Mouse (Mus musculus) liver, embryonic 14.5 days (tissue): ENCODE measurements around the gene Gsg1l2. TPM values are rescaled to one million over a fixed set of nuclear protein-coding genes. Genes with fewer than 3 reads are reported as not detected.
A peak's percentile ranks its signal among the peaks of the same experiment; 100 is the strongest.

Source experiments
- ATAC-seq: fragments of 200-750 bp; cut with Nextera tagmentation; 2 replicates; pipeline ENCODE4 v1.8.0; 2017; ENCODE audit warnings: moderate number of reproducible peaks, mild to moderate bottlenecking, moderate library complexity; ENCODE audit not compliant: insufficient read depth
- DNase-seq, 3 experiments: peaks; one replicate each; pipeline ENCODE4 v3.0.0-alpha.2; 2012 to 2013; ENCODE audit warnings: low read depth in 3 of 3, low spot score in 3 of 3
- H3K27ac ChIP-seq: fragments of 300-500 bp; sonication (generic); 2 replicates; pipeline ENCODE4 v1.5.1; 2014; ENCODE audit warnings: moderate library complexity, mild to moderate bottlenecking, control low read depth, inconsistent platforms
- H3K27me3 ChIP-seq: fragments of 300-500 bp; sonication (generic); 2 replicates; pipeline ENCODE4 v1.6.1; 2014; ENCODE audit warnings: mild to moderate bottlenecking, low read length, moderate library complexity; ENCODE audit not compliant: control insufficient read depth, insufficient read depth
- H3K36me3 ChIP-seq: fragments of 300-500 bp; sonication (generic); replicated peaks from 2 replicates; pipeline ENCODE4 v1.6.1; 2014; ENCODE audit warnings: low read depth; ENCODE audit not compliant: control insufficient read depth, insufficient read depth
- H3K4me1 ChIP-seq, 2 experiments: fragments of 200-500 bp in 1 of 2; fragments of 300-500 bp in 1 of 2; sonication (generic) in 1 of 2; replicated peaks; 2 replicates each; pipeline ENCODE4 v1.6.1; 2012 to 2014; ENCODE audit warnings: antibody characterized with exemption in 1 of 2, inconsistent platforms in 1 of 2, low read length in 1 of 2; ENCODE audit not compliant: control insufficient read depth in 2 of 2, insufficient read depth in 2 of 2
- H3K4me2 ChIP-seq: fragments of 300-500 bp; sonication (generic); 2 replicates; pipeline ENCODE4 v1.6.1; 2014; ENCODE audit warnings: low read depth, mild to moderate bottlenecking, control low read depth, moderate library complexity
- H3K4me3 ChIP-seq, 2 experiments: fragments of 200-500 bp in 1 of 2; fragments of 300-500 bp in 1 of 2; sonication (generic) in 1 of 2; 2 replicates each; pipeline ENCODE4 v1.5.1; 2012 to 2014; ENCODE audit warnings: low read depth in 2 of 2, low read length in 2 of 2, mild to moderate bottlenecking in 2 of 2, control low read depth in 1 of 2, inconsistent platforms in 1 of 2, moderate library complexity in 1 of 2; ENCODE audit not compliant: insufficient read depth in 1 of 2
- H3K9ac ChIP-seq: fragments of 300-500 bp; sonication (generic); replicated peaks from 2 replicates; pipeline ENCODE4 v1.6.1; 2014; ENCODE audit warnings: mild to moderate bottlenecking, control low read depth, moderate library complexity
- H3K9me3 ChIP-seq: fragments of 300-500 bp; sonication (generic); 2 replicates; pipeline ENCODE4 v1.6.1; 2016; ENCODE audit warnings: low read length, mixed read lengths; ENCODE audit not compliant: control insufficient read depth
- CTCF ChIP-seq: IDR thresholded peaks from 2 replicates; pipeline ENCODE4 v1.5.1; 2016; ENCODE audit warnings: antibody characterized with exemption, low read depth, control low read depth
- EP300 ChIP-seq: IDR thresholded peaks from 2 replicates; pipeline ENCODE4 v1.6.1; 2016; ENCODE audit warnings: antibody characterized with exemption, low read depth
- WGBS: fragments of 180-500 bp; shearing (Covaris S2); extraction: QIAGEN DNeasy Blood & Tissue Kit; methylation state at CpG from one replicate; pipeline ENCODE4 v1.1.7; 2014; ENCODE audit not compliant: insufficient replicate concordance; 5-methylcytosine and 5-hydroxymethylcytosine counted together
- polyA plus RNA-seq, 2 experiments: library from polyadenylated mRNA; depleted of rRNA in 1 of 2; stranded (reverse) in 1 of 2; unstranded in 1 of 2; fragments of >200 nt; fragmentation: Nextera tagmentation in 1 of 2; extraction: Ambion mirVana in 1 of 2; gene quantifications; 2 replicates each; pipeline versions ENCODE4 v1.2.1 to v1.2.3; 2012 to 2014

The Gsg1l2 gene
- polyA plus RNA-seq, 2 experiments, result not detected

DNA sequence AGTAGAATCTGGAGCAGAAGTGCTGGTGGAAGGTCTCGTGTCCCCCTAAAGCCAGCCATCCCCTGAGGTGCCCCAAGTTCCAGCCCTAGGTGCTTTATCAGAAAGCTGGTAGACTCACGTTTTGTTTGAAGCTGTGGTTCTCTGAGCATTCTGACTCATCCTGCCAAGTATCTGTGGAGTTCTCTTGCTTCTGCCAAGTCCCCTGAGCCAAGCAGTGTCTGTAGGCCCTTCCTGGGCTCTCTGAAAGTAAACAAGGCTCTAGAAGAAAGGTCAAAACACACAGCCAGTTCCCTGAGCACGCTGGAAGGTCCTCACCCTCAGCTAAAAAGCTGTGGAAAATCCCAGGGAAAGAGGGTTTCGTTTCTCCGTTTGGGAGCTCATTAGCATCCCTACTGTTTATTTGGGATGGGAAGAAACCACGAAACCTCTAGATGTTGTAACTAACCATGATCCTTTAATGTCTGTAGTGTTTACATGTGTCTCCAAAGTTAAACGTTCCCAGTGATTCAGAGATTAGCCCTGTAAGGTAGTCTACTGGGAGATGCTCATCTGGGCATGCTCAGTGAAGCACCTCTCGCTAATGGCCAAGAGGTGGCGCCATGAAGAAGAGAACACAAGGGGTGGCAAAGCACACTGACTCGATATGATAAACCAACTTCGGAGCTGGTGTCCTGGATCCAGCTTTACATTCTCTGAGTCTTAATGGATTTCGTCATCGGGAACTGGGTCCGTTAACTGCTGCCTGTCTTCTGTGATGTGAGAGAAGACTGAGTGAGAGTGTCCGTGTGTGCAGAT lies 16.8 kb upstream of the Gsg1l2 start:
- TF ChIP-seq EP300 (no peak), CTCF (peak; percentile 24)
- DNase-seq, result no peak
- H3K27me3 ChIP-seq, result no peaks in the 10 kb centered on the region
- ATAC-seq, result no peak
- no peak overlapping the region for H3K4me2 ChIP-seq
- H3K9me3 ChIP-seq, result no peaks in the 10 kb centered on the region
- no peak overlapping the region for H3K4me3 ChIP-seq
- H3K27ac ChIP-seq, result no peak overlapping the region
- H3K9ac ChIP-seq, result no peak overlapping the region
- WGBS, result 48% methylated on average over 15 of the region's 15 CpGs
- H3K4me1 ChIP-seq, result no peaks in the 10 kb centered on the region
- H3K36me3 ChIP-seq, result no peaks in the 10 kb centered on the region

DNA sequence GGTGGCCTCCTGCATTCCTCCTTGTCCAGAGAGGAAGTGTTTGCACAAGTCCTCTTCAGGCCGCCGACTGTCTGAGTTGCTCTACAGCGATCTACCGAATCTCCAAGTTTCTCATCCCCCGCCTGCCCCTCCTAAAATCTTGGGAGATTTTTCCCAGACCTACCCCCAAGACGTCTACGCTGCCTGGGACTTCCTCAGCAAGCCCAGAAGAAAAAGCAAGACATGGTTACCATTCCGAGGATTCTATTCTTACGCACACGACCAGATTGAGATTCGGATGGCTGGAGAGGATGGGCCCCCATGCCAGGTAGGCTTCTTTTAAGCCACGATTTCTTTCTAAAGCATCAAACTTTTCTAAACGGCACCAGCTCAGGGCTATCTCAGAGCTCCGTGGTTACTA lies 3.4 kb upstream of the Gsg1l2 start, which contains the start of gene Glp2r:
Gene Glp2r (minus strand): TSS at position 101 of the 400 bp plus-strand sequence.
- 60% methylated on average over 14 of the region's 14 CpGs for WGBS
- Histone ChIP-seq H3K27ac (no peak within 1 kb of the TSS), H3K4me2 (no peak within 1 kb of the TSS), H3K27me3 (no peaks in the 10 kb centered on the region), H3K9ac (no peak within 1 kb of the TSS), H3K4me1 (no peaks in the 10 kb centered on the region), H3K9me3 (no peaks in the 10 kb centered on the region), H3K36me3 (no peaks in the 10 kb centered on the region), H3K4me3 (no peak within 1 kb of the TSS)
- ATAC-seq, result no peak
- TF ChIP-seq CTCF, result no peak
- no peak for TF ChIP-seq EP300
- DNase-seq, result no peak

DNA sequence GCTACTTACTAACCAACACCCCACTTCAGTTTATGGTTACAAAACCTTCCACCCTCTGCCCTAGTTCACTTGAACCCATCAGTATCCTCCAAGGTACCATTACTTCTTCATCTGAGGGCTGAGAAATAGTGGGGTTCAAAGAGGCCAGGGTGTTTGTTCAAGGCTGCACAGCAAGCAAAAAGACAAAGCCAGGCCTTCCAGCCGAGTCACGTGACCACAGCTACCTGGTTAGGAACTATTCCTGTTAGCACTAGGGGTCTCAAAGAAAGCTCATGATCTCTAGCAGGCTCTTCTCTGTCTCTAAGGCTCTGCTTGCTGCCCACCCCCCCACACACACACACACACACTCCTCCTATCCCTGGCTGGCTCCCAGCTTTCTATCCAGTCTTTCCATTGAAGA lies 2.7 kb upstream of the Gsg1l2 start:
- Histone ChIP-seq H3K36me3 (no peaks in the 10 kb centered on the region), H3K4me2 (no peak overlapping the region), H3K27me3 (no peaks in the 10 kb centered on the region), H3K9me3 (no peaks in the 10 kb centered on the region), H3K4me3 (no peak overlapping the region), H3K4me1 (no peaks in the 10 kb centered on the region), H3K9ac (no peak overlapping the region), H3K27ac (no peak overlapping the region)
- ATAC-seq (no peak), DNase-seq (no peak)
- TF ChIP-seq CTCF, result no peak
- no peak for TF ChIP-seq EP300
- 41% methylated on average over 2 of the region's 2 CpGs for WGBS

DNA sequence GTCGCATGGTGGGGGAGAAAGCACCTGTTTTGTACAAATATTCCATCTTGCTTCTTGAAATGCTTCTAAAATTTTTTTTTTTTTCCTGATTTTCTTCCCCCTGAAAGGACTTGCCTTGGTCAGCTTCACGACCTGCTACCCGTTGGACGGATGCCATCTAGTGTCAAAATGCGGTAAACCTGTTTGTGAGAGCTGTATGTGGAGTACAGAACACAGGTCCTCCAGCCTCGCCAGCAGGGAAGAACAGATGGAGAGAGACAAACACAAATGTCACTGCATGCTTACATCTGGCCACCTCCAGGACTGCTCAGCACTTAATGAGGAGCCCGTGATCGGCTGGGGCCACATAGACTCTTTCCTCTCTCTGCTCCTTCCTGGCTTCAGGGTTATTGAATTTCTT lies 1.8 kb upstream of the Gsg1l2 start:
- DNase-seq (no peak), ATAC-seq (no peak)
- Histone ChIP-seq H3K4me2 (no peak overlapping the region), H3K27me3 (no peaks in the 10 kb centered on the region), H3K27ac (no peak overlapping the region), H3K4me3 (no peak overlapping the region), H3K9me3 (no peaks in the 10 kb centered on the region), H3K9ac (no peak overlapping the region), H3K4me1 (no peaks in the 10 kb centered on the region), H3K36me3 (no peaks in the 10 kb centered on the region)
- TF ChIP-seq EP300 (no peak), CTCF (peak; percentile 49)
- 21% methylated on average over 8 of the region's 8 CpGs for WGBS

DNA sequence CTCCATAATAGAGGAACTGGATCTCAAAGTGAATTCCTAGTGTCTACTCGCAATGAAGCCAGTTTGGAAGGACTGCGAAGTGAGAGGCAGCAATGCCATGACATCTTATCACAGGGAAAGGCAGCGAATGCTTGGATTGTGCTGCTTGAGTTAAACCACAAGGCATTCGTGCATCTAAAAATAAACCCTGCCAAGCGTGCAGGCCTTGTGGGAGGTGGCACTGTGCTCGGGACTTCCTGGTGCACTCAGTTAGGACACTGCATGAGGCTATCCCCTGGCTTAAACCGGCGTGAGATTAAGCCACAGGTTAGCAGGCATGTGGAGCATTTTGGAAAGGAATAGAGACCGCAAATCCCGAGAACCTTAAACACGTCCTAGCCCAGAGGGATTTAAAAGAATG lies 15.8 kb downstream of the Gsg1l2 start:
- WGBS, result 32% methylated on average over 11 of the region's 11 CpGs
- Histone ChIP-seq H3K27me3 (no peaks in the 10 kb centered on the region), H3K36me3 (no peaks in the 10 kb centered on the region), H3K4me1 (no peaks in the 10 kb centered on the region), H3K9ac (no peak overlapping the region), H3K27ac (no peak overlapping the region), H3K4me3 (no peak overlapping the region), H3K9me3 (no peaks in the 10 kb centered on the region), H3K4me2 (no peak overlapping the region)
- TF ChIP-seq CTCF (no peak), EP300 (no peak)
- DNase-seq (no peak), ATAC-seq (no peak)
